Mouse (Mus musculus) brain, embryonic 14.5 days (tissue): ENCODE results near the gene Mtmr11. TPM values are rescaled to one million over a fixed set of nuclear protein-coding genes. Genes with fewer than 3 reads are reported as not detected.
"Not testable (repeated sequence)": the region's sequence is repeated elsewhere in the genome, so short reads cannot be mapped to it uniquely, and the experiment has no call there.

Experiments
- DNase-seq: peaks from one replicate; pipeline ENCODE4 v3.0.0-alpha.2; 2011; ENCODE audit warnings: low read depth
- CTCF ChIP-seq: fragments of 200-500 bp; IDR thresholded peaks from 2 replicates; pipeline ENCODE4 v1.5.1; 2012; ENCODE audit warnings: inconsistent platforms, mild to moderate bottlenecking, moderate library complexity, borderline replicate concordance; ENCODE audit not compliant: insufficient read depth, insufficient read length; ENCODE audit errors: extremely low read depth
- POLR2A ChIP-seq: fragments of 200-500 bp; IDR thresholded peaks from 2 replicates; pipeline ENCODE4 v1.6.1; 2012; ENCODE audit warnings: mild to moderate bottlenecking, inconsistent platforms, borderline replicate concordance; ENCODE audit not compliant: poor library complexity, insufficient read depth, insufficient read length, severe bottlenecking; ENCODE audit errors: extremely low read depth
- polyA plus RNA-seq: library from polyadenylated mRNA; depleted of rRNA; stranded (reverse); fragments of >200 nt; gene quantifications from 2 replicates; pipeline ENCODE4 v1.2.3, GENCODE M21; 2012

The Mtmr11 gene
- polyA plus RNA-seq, 1 experiment, result 10.1 TPM

DNA sequence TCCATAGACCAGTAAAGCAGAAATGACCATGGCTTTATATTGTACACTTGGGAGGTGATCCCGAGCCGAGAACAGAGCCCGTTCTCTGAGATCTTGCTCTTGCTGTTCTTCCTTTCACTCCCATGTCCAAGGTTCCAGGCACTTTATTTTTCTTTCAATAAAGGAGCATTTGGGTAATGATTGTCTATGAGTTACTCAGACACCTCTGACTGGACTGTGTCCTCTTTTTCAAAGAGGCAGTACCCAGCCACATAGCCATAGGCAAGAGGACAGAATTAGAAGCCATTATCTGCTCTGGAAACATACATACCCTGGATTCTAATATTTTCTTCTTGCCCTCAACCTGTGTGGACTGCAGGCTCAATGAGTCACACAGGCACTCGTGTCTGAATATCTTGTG is 2.0 kb upstream of the Mtmr11 start:
- DNase-seq, result no peak
- no peak for TF ChIP-seq CTCF

DNA sequence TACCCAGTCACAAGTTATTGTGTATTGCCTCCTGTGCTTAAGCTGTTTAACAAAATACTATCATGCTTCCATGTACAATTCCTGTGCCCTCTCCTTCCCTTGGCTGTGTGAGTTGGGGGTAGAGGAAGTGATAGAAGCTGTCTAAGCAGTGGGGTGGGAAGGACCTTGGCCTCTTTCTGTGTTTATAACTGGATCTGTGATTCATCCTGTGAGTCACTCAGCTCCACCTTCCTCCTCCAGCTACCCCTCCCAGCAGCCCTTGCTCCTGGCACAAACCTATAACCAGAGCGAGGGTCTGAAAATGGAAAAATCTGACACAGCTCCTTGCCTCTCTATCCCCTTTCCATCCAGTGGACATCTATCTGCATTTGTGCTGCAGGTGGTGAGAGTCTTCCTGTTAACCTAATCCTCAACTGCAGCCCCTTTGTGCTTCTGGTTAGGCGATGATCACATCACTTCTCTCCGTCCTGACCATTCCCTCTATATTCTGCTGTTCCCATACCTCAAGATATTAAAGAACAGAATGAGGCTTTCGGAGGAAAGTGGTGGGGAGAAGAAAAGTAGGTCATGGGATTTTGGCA is 1.5 kb upstream of the Mtmr11 start:
- TF ChIP-seq POLR2A (no peak), CTCF (no peak)
- DNase-seq, result no peak

DNA sequence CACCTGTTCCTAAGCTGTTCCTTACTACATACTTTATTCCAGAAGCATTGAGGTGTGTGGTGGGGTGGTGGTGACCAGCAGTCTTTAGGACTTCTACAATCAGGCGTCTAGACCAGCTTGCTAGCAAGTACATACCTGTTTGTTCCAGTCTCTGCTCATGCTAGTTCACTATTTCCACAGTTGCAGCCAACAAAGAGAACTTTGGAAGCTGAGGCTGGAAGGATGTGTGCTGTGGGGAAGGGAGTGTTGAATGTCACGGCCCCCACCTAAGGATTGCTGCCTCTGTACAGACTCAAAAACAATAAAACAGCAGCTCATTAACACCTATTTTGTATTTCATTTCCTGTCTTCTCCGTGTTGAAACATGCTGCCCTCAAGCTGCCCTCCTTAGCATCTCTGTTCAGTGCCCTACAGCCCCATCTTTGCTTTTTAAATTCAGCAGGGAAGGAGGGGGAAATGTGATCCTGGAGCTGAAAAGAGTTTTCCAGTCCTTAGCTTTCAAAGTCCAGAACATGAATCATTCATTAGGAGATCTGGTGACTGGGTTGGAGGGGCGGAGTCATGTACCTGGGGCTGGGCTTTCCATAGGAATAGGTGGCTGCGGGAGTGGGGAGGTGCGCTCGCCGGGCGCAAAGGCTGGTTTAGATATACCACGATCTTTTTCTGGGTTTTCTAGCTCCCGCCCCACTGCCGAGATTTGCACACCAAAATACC is 844 bp upstream of the Mtmr11 start:
- TF ChIP-seq CTCF (no peak), POLR2A (peak; percentile 15; the same call in 1 of the 2 replicates)
- peak; percentile 83 for DNase-seq

DNA sequence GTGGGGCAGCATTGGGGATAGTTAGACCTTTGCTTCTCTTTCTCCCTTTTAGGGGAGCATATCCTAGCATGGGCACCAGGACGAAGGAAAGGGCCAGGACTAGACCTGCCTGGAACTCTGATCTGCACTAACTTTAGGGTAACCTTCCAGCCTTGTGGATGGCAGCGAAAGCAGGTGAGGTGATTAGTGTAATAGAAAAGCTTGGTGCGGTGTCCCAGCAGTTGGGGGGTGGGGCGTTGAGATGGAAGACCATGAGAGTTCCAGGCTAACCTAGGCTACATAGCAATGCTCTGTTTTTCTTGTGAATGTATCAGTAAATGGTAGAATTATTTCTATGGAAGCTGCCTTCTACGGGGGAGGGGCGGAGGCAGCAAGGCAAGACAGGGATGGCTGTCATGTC is 1.2 kb downstream of the Mtmr11 start:
- no peak for DNase-seq
- TF ChIP-seq POLR2A, result no peak
- no peak for TF ChIP-seq CTCF

DNA sequence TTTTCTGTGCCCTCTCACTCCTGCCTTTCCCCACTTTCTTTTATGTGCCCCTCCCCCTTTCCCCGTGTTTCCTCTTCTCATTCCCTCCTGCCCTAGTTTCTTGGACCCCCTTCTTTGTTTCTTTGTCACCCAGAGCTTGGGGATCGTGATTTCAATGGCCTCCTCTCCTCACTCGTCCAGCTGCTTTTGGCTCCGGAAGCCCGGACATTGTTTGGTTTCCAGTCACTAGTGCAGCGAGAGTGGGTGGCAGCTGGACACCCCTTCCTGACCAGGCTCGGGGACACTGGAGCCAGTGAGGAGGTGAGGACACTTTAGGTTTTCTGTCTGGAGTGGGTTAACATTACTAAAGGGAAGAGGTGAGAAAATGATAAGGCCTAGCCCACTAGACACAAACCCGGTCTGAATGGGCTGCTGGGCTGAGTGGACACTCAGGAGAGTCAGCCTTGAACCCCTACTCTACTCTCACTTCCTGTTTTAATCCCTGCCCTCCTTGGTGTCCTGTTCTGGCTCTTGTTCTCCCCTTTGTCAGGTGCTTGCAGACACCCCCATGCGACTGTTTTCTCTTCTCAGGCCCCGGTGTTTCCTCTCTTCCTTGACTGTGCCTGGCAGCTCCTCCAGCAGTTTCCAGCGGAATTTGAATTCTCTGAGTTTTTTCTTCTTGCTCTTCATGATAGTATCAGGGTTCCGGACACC is 6.8 kb downstream of the Mtmr11 start:
- TF ChIP-seq CTCF, result no peak
- TF ChIP-seq POLR2A, result no peak
- DNase-seq, result no peak

DNA sequence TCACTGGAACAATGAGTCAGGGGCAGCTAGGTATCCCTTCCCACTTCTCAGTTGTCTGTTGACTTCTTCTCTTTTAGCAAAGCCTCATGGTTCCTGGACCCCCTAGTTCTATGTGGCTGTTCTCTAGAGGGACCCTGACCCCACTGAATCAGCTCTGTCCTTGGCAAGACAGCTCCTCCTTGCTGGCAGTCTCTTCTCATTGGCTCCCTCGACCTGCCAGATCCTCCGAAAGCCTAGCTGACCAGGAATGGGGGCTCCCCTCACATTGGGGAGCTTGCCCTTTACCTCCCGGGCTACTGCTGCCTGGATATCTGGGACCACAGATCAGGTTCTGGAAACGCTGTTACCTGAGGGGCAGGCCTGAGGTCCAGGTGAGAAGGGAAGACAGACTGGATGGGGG is 8.5 kb downstream of the Mtmr11 start:
- TF ChIP-seq POLR2A (no peak), CTCF (no peak)

DNA sequence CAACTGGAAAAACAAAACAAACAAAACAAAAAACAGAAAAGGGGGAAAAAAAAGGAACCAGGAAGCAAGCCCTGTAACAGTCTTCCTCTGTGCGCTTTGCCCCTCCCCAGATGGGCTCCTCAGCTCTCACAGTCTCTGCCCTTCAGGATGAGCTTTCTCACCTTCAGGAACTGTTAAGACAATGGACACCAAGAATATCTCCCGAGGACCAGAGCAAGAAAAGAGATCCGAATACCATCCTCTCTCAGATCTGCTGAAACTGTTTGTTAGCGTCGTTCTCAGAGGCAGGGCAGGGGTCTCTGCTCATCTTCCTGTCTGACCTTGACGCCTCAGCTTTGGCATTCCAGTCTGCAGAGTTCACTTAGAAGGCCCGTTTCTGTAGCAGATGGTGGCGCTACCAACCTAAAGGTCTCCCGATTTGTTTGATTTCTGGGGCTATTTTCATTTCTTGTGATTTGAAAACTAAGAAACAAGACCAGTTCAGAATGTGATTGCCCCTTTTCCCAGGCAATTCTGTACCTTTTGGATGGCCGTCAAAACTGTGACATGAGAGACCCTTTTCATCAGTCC is 9.3 kb downstream of the Mtmr11 start:
- no peak for TF ChIP-seq POLR2A
- TF ChIP-seq CTCF, result no peak
- DNase-seq, result no peak

More for the DNA sequence above, 8.5 kb downstream of the Mtmr11 start:
- DNase-seq, result no peak

DNA sequence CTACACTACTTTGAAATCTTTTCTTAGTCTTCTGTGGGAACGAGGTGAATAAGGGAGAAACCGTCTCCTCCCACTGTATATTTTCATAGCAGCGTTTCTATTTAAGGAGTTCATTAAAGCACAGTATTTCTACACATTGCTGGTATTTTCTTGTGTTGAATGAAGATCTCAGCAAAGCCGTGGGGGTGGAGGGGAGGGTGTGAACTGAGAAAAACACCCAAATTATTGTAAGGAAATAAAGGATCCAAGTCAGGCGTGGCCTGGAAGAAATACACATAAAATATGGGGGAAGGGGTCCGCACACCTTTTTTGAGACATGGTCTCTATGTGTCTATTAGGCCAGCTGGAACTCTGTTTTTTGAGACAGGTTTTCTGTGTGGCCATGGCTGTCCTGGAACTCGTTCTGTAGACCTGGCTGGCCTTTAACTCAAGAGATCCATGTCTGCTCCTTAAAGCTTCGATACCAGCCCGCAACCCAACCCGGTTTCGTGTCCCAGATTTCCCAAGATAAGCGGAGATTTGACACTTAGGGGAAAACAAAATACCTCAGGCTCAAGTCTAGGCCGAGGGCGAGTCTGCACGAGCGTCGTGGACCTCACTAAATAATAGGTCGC is 9.9 kb downstream of the Mtmr11 start:
- TF ChIP-seq POLR2A, result no peak
- no peak for TF ChIP-seq CTCF

DNA sequence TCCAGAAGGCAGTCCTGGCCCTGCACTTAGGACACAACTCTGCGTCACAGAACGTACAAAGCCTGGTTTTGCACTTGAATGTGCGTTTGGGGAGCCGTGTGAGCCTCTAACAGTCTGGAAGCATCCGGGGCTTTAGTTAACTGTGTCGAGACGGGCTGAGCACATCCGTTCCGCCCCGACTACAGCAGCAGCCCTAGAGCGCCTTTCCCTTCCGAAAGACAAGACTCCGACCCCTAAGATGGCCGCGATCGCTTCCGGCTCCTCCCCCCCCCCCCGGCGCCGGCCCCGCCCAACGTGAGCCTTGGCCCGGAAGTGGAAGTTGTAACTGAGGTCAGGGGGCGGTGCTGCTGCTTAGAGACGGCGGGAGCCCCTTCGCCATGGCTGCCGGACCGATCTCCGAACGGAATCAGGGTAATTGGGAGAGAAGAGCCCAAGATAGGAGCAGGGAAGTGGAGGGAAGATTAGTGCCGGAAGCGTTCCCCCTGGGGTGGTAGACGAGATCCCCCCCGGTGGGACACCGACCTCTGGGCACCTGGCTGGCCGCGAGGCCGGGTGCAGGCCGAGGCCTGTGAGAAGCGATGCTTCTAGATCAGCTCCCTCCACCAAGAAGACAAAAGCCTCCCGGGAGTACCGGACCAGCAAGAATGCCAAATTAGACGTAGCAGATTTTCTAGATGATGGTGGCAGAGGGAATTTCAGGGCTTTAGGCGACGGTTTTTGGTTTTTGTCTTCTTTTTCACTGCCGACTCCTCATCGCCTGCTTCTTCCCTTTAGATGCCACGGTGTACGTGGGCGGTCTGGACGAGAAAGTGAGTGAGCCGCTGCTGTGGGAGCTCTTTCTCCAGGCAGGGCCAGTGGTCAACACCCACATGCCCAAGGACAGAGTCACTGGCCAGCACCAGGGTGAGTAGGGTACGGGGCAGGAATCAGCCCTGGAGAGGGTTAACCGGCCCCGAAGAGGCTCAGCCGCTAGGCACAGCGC is 10.7 kb downstream of the Mtmr11 start, which contains the start of gene Sf3b4:
Sf3b4 (plus strand) TSS at position 136 of the 982 bp plus-strand sequence.
- peak; percentile 98 for DNase-seq

More for the DNA sequence above, 9.9 kb downstream of the Mtmr11 start:
- no peak for DNase-seq

DNA sequence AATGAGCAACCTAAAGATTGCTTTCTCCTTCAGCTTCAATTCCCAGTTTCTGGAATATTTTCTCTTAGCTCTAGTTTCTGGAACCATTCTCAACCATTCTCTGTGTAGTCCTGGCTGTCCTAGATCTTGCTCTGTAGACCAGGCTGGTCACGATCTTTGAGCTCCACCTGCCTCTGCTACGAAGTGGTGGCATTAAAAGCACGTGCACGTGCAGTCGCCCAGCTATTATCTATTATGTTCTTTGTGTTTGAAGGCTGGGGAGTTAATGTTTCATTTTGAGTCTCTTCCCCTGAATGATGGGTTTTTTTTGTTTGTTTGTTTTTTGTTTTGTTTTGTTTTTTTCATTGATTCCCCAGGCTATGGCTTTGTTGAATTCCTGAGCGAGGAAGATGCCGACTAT is 11.4 kb downstream of the Mtmr11 start:
- TF ChIP-seq POLR2A, result no peak
- TF ChIP-seq CTCF, result no peak
- no peak for DNase-seq

More for the DNA sequence above, 10.7 kb downstream of the Mtmr11 start, which contains the start of gene Sf3b4:
- TF ChIP-seq CTCF (no peak), POLR2A (peak; percentile 78; the same call in 1 of the 2 replicates)

DNA sequence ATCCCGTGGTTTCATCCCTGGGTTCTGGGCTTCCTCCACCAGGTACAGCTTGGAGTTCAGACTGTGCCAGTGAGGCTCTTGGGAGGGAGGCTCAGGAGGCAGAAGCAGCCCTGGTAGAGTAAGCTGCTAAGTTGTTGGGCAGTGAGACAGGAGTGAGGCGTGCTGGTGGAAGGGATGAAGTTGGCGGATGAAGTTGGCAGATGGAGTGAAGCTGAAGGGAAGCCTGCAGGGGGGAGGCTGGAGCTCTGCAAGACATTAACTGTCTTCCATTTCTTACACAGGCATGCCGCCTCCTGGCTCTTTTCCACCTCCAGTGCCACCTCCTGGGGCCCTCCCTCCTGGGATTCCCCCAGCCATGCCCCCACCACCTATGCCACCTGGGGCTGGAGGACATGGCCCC is 12.2 kb downstream of the Mtmr11 start:
- not testable (repeated sequence) for DNase-seq

DNA sequence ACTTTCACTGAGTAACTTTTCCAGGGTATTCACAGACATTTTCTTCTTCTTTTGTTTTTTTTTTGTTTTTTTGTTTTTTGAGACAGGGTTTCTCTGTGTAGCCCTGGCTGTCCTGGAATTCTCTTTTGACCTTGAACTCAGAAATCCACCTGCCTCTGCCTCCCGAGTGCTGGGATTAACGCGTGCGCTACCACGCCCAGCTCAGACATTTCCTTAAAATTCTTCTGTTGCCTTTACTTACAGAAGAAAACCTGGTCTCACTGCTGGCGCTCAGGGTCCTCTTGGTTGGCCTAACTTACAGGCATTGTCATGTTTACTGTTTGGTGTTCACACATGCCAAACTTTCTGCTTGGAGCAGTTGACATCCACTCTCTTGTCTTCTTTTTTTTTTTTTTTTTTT is 13.4 kb downstream of the Mtmr11 start:
- DNase-seq, result no peak
- TF ChIP-seq POLR2A (no peak), CTCF (no peak)
